Mouse (Mus musculus) frontal cortex, postnatal 14 days (tissue): ENCODE results near the gene Skor1.

Source experiments
- DNase-seq, 2 experiments: peaks; one replicate each; pipeline ENCODE4 v3.0.0; 2022; ENCODE audit warnings: low spot score in 2 of 2

The Skor1 gene

DNA sequence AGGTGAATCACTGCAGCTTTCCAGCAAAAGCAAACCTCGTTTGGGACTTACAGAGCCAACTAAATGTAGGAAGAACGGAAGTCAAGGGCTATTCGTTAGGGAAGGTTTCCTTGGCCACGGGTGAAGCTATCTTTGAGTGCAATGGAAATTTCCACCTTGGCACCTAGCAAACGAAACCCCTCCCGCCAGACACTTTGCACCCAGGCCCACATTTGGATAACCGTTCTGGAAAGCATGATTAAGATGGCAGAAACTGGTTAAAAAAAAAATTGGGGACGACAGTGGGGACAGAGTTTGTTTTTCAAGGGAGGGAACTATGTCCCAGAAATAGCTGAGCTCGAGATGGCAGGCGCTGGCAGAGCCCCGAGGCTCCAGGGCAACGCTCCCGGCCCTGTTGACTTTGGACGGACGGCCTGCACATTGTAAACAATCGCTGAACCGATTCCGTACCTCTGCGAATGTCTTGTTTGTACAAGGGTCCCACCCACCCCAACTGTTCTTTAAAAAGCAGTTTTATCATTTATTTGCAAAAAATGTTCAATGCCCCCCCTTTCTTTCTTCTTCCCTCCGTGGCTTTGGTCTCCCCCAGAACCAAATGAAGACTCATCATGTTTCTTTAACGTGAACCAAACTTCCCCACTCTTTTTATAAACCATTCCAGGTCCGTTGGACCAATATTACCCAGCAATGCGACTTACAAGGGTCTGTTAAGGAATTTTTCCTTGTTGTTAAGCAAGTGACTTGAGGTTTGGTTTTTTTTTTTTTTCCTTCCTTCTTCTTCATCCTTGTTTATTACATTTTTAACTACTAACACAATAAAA, 57.5 kb downstream of the Skor1 start:
- DNase-seq: no peak

DNA sequence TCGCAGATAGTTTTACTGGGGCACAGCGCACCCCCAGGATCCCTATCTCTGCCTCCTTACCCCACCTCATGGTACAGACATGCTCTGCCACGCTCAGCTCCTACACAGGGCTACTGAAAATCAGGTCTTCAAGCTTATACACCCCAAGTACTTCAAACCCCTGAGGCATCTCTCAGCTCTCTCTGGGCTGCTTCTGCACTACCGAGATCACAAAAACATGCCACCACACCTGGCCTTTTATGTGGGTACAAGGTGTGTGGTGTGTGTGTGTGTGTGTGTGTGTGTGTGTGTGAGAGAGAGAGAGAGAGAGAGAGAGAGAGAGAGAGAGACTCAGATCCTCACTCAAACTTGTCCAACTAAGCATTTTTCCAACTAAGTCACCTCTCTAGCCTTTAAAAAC, 59.6 kb downstream of the Skor1 start:
- DNase-seq: no peak
